Mouse (Mus musculus): ENCODE measurements around the gene Hexa.

- no peak for TF ChIP-seq POLR2A (IDR thresholded peaks at IDR 0.05; ENCODE audit: borderline replicate concordance, control insufficient read depth, low read depth, low read length)
- no peak for TF ChIP-seq CTCF (IDR thresholded peaks at IDR 0.05; ENCODE audit: control insufficient read depth, insufficient read depth, low read length)
Observed at GRCm38 (mm10) chr9:59542766-59543324, 3.5 kb downstream of the Hexa start.
